Mouse (Mus musculus): ENCODE data around the gene Polm.

The Polm gene

GRCm38 (mm10) chr11:5837251-5838246 lies at the start of gene Polm:
Gene Polm (minus strand): TSS chr11:5838016.
- peak; percentile 77 to 83 for DNase-seq (ENCODE audit: low spot score in 2 of 2)

GRCm38 (mm10) chr11:5887250-5887649 lies 49.4 kb upstream of the Polm start:
- DNase-seq (ENCODE audit: low spot score in 2 of 2), result no peak

GRCm38 (mm10) chr11:5886187-5886586 lies 48.4 kb upstream of the Polm start:
- DNase-seq (ENCODE audit: low spot score in 2 of 2), result no peak

GRCm38 (mm10) chr11:5882518-5882917 lies 44.7 kb upstream of the Polm start:
- DNase-seq (ENCODE audit: low spot score in 2 of 2), result no peak

GRCm38 (mm10) chr11:5879905-5880304 lies 42.1 kb upstream of the Polm start:
- peak in 1 of 2 experiments; percentile 37 for DNase-seq (ENCODE audit: low spot score in 2 of 2)

- no peak for DNase-seq (ENCODE audit: low spot score in 2 of 2)
These were observed 40.8 kb upstream of the Polm start for GRCm38 (mm10) chr11:5878661-5879060.

GRCm38 (mm10) chr11:5877921-5878526 lies 40.2 kb upstream of the Polm start, which contains the start of gene Pold2:
Gene Pold2 (minus strand): TSS chr11:5878292.
- DNase-seq (ENCODE audit: low spot score in 2 of 2), result peak; percentile 97 to 98

- DNase-seq (ENCODE audit: low spot score in 2 of 2), result no peak
These were observed 39.6 kb upstream of the Polm start for GRCm38 (mm10) chr11:5877421-5877820.

GRCm38 (mm10) chr11:5873192-5873591 lies 35.4 kb upstream of the Polm start:
- DNase-seq (ENCODE audit: low spot score in 2 of 2), result no peak

- DNase-seq (ENCODE audit: low spot score in 2 of 2), result no peak
These were observed 34.9 kb upstream of the Polm start for GRCm38 (mm10) chr11:5872707-5873106.

- DNase-seq (ENCODE audit: low spot score in 2 of 2), result no peak
These were observed 32.3 kb upstream of the Polm start for GRCm38 (mm10) chr11:5870069-5870468.

- no peak for DNase-seq (ENCODE audit: low spot score in 2 of 2)
These were observed 31.5 kb upstream of the Polm start for GRCm38 (mm10) chr11:5869331-5869730.

- no peak for DNase-seq (ENCODE audit: low spot score in 2 of 2)
These were observed 30.5 kb upstream of the Polm start for GRCm38 (mm10) chr11:5868324-5868723.

- no peak for DNase-seq (ENCODE audit: low spot score in 2 of 2)
These were observed 29.4 kb upstream of the Polm start for GRCm38 (mm10) chr11:5867196-5867595.

- DNase-seq (ENCODE audit: low spot score in 2 of 2), result no peak
These were observed 24.7 kb upstream of the Polm start for GRCm38 (mm10) chr11:5862394-5863105.

- no peak for DNase-seq (ENCODE audit: low spot score in 2 of 2)
These were observed 24.0 kb upstream of the Polm start, which contains the start of gene Aebp1 for GRCm38 (mm10) chr11:5861678-5862393. Gene Aebp1 (plus strand): TSS chr11:5861947.

GRCm38 (mm10) chr11:5860639-5861038 lies 22.8 kb upstream of the Polm start:
- DNase-seq (ENCODE audit: low spot score in 2 of 2), result no peak

- DNase-seq (ENCODE audit: low spot score in 2 of 2), result no peak
These were observed 22.2 kb upstream of the Polm start for GRCm38 (mm10) chr11:5859883-5860550.

- DNase-seq (ENCODE audit: low spot score in 2 of 2), result no peak
These were observed 20.9 kb upstream of the Polm start for GRCm38 (mm10) chr11:5858723-5859122.

- DNase-seq (ENCODE audit: low spot score in 2 of 2), result no peak
These were observed 18.8 kb upstream of the Polm start for GRCm38 (mm10) chr11:5856479-5857130.
